ENCODE assay signal across 21 mouse cellular contexts in the genomic region with DNA sequence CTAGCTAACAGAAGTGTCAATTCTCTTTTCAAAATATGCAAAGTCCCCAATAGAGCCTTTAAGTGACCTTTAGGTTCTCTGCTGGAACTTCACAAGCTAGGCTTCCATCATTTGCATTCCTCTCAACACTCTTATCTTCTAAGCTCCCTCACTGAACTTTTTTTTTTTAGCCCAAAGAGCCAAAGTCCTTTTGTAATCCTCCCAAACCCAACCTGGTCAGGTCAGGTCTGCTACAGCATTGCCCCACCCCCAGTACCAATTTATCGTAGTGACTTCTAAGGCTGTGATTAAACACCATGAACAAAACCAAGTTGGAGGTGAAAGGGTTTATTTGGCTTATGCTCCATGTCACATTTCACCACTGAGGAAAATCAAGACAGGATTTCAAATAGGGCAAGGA.
DNase-seq lines count a peak whose midpoint lies in the region; ATAC-seq and TF ChIP-seq lines count a peak whose summit lies in the region.
"Had no signal": no experiment of that assay in that cellular context is flagged by ENCODE, and none has a peak within 500 bp of the region (broad histone marks: within the 10 kb centered on the region; RNA-seq: fewer than 3 reads in every experiment).

No protein-coding gene starts in this region.

- H3K27ac ChIP-seq in liver, adult 2 months (replicated peaks; ENCODE audit: insufficient read depth, low read depth, low read length), result no peak overlapping the region
- H3K27ac ChIP-seq in stomach, embryonic 15.5 days, result 0 out of 2 replicates have a peak overlapping the region, but pooled peaks have one; percentile 21
- H3K27ac ChIP-seq in stomach, postnatal 0 days (replicated peaks), result no peak overlapping the region
- no peak overlapping the region for H3K27ac ChIP-seq in midbrain, embryonic 10.5 days (replicated peaks)
- H3K27ac ChIP-seq: embryonic facial prominence, embryonic 10.5 days; embryonic facial prominence, embryonic 12.5 days; forebrain, embryonic 13.5 days; forebrain, embryonic 15.5 days had no signal

- no peaks in the 10 kb centered on the region for H3K9me3 ChIP-seq in stomach, embryonic 15.5 days
- H3K9me3 ChIP-seq in stomach, postnatal 0 days (ENCODE audit: control insufficient read depth, low read length), result no peaks in the 10 kb centered on the region
- no peaks in the 10 kb centered on the region for H3K9me3 ChIP-seq in midbrain, embryonic 10.5 days (replicated peaks)
- H3K9me3 ChIP-seq: embryonic facial prominence, embryonic 10.5 days; embryonic facial prominence, embryonic 12.5 days; forebrain, embryonic 13.5 days; forebrain, embryonic 15.5 days had no signal

- TF ChIP-seq CTCF in liver, adult 2 months (IDR thresholded peaks at IDR 0.05; ENCODE audit: low read depth, low read length), result no peak
- TF ChIP-seq CTCF in stomach, postnatal 0 days (IDR thresholded peaks at IDR 0.05; ENCODE audit: low read depth), result no peak

- no peaks in the 10 kb centered on the region for H3K27me3 ChIP-seq in liver, adult 2 months (ENCODE audit: control insufficient read depth, insufficient read depth, low read length)
- H3K27me3 ChIP-seq in stomach, embryonic 15.5 days (replicated peaks), result no peaks in the 10 kb centered on the region
- H3K27me3 ChIP-seq in stomach, postnatal 0 days (ENCODE audit: control insufficient read depth, insufficient read depth, low read length), result no peaks in the 10 kb centered on the region
- no peaks in the 10 kb centered on the region for H3K27me3 ChIP-seq in midbrain, embryonic 10.5 days (ENCODE audit: low read depth, poor library complexity, severe bottlenecking)
- H3K27me3 ChIP-seq: embryonic facial prominence, embryonic 12.5 days; forebrain, embryonic 13.5 days; forebrain, embryonic 15.5 days had no signal

- no peak for TF ChIP-seq POLR2A in liver, adult 2 months (IDR thresholded peaks at IDR 0.05; ENCODE audit: extremely low read depth, insufficient read depth, low read length)

- no peak for TF ChIP-seq EP300 in stomach, postnatal 0 days (optimal IDR thresholded peaks at IDR 0.05)

- no peaks in the 10 kb centered on the region for H3K79me2 ChIP-seq in liver, adult 2 months (ENCODE audit: control insufficient read depth, insufficient read depth, low read length)

- no peaks in the 10 kb centered on the region for H3K4me1 ChIP-seq in liver, adult 2 months (ENCODE audit: control insufficient read depth, insufficient read depth, low read length)
- no peaks in the 10 kb centered on the region for H3K4me1 ChIP-seq in stomach, embryonic 15.5 days
- H3K4me1 ChIP-seq in stomach, postnatal 0 days (replicated peaks; ENCODE audit: control insufficient read depth, insufficient read depth), result no peaks in the 10 kb centered on the region
- H3K4me1 ChIP-seq in midbrain, embryonic 10.5 days, result no peaks in the 10 kb centered on the region
- H3K4me1 ChIP-seq: embryonic facial prominence, embryonic 10.5 days; embryonic facial prominence, embryonic 12.5 days; forebrain, embryonic 13.5 days; forebrain, embryonic 15.5 days had no signal

- H3K4me3 ChIP-seq in liver, adult 2 months (ENCODE audit: insufficient read depth, low read depth, low read length), result no peak overlapping the region
- no peak overlapping the region for H3K4me3 ChIP-seq in stomach, embryonic 15.5 days (replicated peaks)
- no peak overlapping the region for H3K4me3 ChIP-seq in stomach, postnatal 0 days (ENCODE audit: low read depth, low read length)
- no peak overlapping the region for H3K4me3 ChIP-seq in midbrain, embryonic 10.5 days
- H3K4me3 ChIP-seq: embryonic facial prominence, embryonic 10.5 days; embryonic facial prominence, embryonic 12.5 days; forebrain, embryonic 13.5 days; forebrain, embryonic 15.5 days had no signal

- H3K9ac ChIP-seq in liver, adult 2 months (ENCODE audit: low read depth, low read length), result no peak overlapping the region
- no peak overlapping the region for H3K9ac ChIP-seq in stomach, embryonic 15.5 days
- no peak overlapping the region for H3K9ac ChIP-seq in stomach, postnatal 0 days (ENCODE audit: low read length)
- H3K9ac ChIP-seq: embryonic facial prominence, embryonic 12.5 days; forebrain, embryonic 13.5 days; forebrain, embryonic 15.5 days had no signal

- 21% methylated on average over 1 of the region's 1 CpGs for WGBS in liver, adult 2 months
- WGBS in stomach, embryonic 15.5 days, result 64% methylated on average over 1 of the region's 1 CpGs
- 60% methylated on average over 1 of the region's 1 CpGs for whole genome bisulfite sequencing in stomach, postnatal 0 days
- WGBS in midbrain, embryonic 10.5 days, result 80% methylated on average over 1 of the region's 1 CpGs

- peak; percentile 47 for DNase-seq in liver, adult 2 months (ENCODE audit: extremely low read depth, low read depth, low spot score)
- DNase-seq in liver, result no peak
- DNase-seq in stomach, postnatal 0 days (ENCODE audit: low spot score), result no peak
- DNase-seq in left cerebral cortex, adult 11 months (ENCODE audit: low spot score), result no peak
- no peak for DNase-seq in kidney, adult 11 months
- no peak for DNase-seq in midbrain, embryonic 10.5 days (ENCODE audit: low spot score)
- DNase-seq: adrenal gland, adult 2 months; adrenal gland, postnatal 10 days; adrenal gland, postnatal 25 days; cerebellum, adult 11 months; cerebellum, adult 18-20 months; cerebellum, adult 8-10 months; cerebellum, adult 9-11 months; cerebellum, postnatal 14 days; cerebellum, postnatal 36 days; embryo, embryonic 11 days had no signal

- ATAC-seq in stomach, embryonic 15.5 days (ENCODE audit: insufficient read depth, low FRiP score, low read depth), result 0 out of 2 replicates have a peak, but pooled peaks have one; percentile 43
- 0 out of 2 replicates have a peak, but pooled peaks have one; percentile 32 for ATAC-seq in stomach, postnatal 0 days (ENCODE audit: low FRiP score, low TSS enrichment)
- ATAC-seq: forebrain, embryonic 13.5 days; forebrain, embryonic 15.5 days had no signal

- no peak overlapping the region for H3K4me2 ChIP-seq in stomach, embryonic 15.5 days
- H3K4me2 ChIP-seq in stomach, postnatal 0 days (replicated peaks; ENCODE audit: low read depth), result no peak overlapping the region
- H3K4me2 ChIP-seq: embryonic facial prominence, embryonic 12.5 days; forebrain, embryonic 13.5 days; forebrain, embryonic 15.5 days had no signal

- no peaks in the 10 kb centered on the region for H3K36me3 ChIP-seq in liver, adult 2 months (ENCODE audit: control insufficient read depth, insufficient read depth, low read length)
- H3K36me3 ChIP-seq in stomach, embryonic 15.5 days, result no peaks in the 10 kb centered on the region
- H3K36me3 ChIP-seq in stomach, postnatal 0 days (ENCODE audit: control insufficient read depth, insufficient read depth, low read length), result no peaks in the 10 kb centered on the region
- no peaks in the 10 kb centered on the region for H3K36me3 ChIP-seq in midbrain, embryonic 10.5 days
- H3K36me3 ChIP-seq: embryonic facial prominence, embryonic 10.5 days; embryonic facial prominence, embryonic 12.5 days; forebrain, embryonic 15.5 days had no signal
